Mouse (Mus musculus) olfactory bulb, adult 2 months (tissue): Measurements from ENCODE around the gene Akip1.

Experiments used
- CTCF ChIP-seq: fragments of 200-500 bp; IDR thresholded peaks from 2 replicates; pipeline ENCODE4 v1.5.1; 2012; ENCODE audit warnings: low read depth, mild to moderate bottlenecking, low read length, moderate library complexity; ENCODE audit not compliant: insufficient read depth
- POLR2A ChIP-seq: fragments of 200-500 bp; IDR thresholded peaks from 2 replicates; pipeline ENCODE4 v1.6.1; 2012; ENCODE audit warnings: mild to moderate bottlenecking, low read depth, low read length, moderate library complexity; ENCODE audit not compliant: insufficient read depth

DNA sequence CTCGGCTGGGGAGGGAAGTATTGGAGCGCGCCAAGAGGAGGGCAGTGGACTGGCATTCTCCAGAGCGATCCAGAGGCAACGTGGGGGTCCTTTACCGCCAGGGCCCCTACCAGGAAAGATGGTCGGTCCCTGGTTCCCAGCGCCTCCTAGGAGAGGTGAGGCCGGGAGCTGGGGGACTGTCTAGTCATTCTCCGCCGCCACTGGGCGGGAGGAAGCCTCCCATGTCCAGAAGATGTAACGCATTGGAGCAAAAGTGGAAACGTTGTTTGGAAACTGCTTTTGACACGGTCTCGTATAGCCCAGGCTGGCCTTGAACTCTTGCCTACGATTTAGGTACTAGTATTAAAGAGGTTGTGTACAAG, 507 bp downstream of the Akip1 start:
- no peak for TF ChIP-seq CTCF
- TF ChIP-seq POLR2A: no peak
